Mouse (Mus musculus): ENCODE results near the gene Olfr683.
"Not testable (repeated sequence)": the region's sequence is repeated elsewhere in the genome, so short reads cannot be mapped to it uniquely, and the experiment has no call there.

Olfr683 gene

GRCm38 (mm10) chr7:105146912-105147311 is at the start of gene Olfr683:
Gene Olfr683 (minus strand): TSS chr7:105147012.
- no peak for DNase-seq (ENCODE audit: extremely low read depth, low read depth)

GRCm38 (mm10) chr7:105185912-105186311 is 39.1 kb upstream of the Olfr683 start, which contains the start of gene Olfr685:
Gene Olfr685 (minus strand): TSS chr7:105186012.
- no peak for DNase-seq (ENCODE audit: extremely low read depth, low read depth)

GRCm38 (mm10) chr7:105170773-105171172 is 24.0 kb upstream of the Olfr683 start:
- no peak for DNase-seq (ENCODE audit: extremely low read depth, low read depth)

GRCm38 (mm10) chr7:105163553-105163952 is 16.7 kb upstream of the Olfr683 start, which contains the start of gene Olfr684:
Gene Olfr684 (minus strand): TSS chr7:105163653.
- no peak for DNase-seq (ENCODE audit: extremely low read depth, low read depth)

GRCm38 (mm10) chr7:105141275-105141674 is 5.5 kb downstream of the Olfr683 start:
- no peak for DNase-seq (ENCODE audit: extremely low read depth, low read depth)

GRCm38 (mm10) chr7:105116536-105116935 is 30.3 kb downstream of the Olfr683 start, which contains the start of gene Olfr681:
Gene Olfr681 (plus strand): TSS chr7:105116836.
- DNase-seq (ENCODE audit: extremely low read depth, low read depth), result no peak

- not testable (repeated sequence) for DNase-seq (ENCODE audit: extremely low read depth, low read depth)
These were observed 54.1 kb downstream of the Olfr683 start, which contains the start of gene Olfr680-ps1 for GRCm38 (mm10) chr7:105092717-105093116. Gene Olfr680-ps1 (minus strand): TSS chr7:105092817.

Data from MEL-GATA-1-ER (cell line).